Mouse (Mus musculus) erythroblast, embryonic 14.5 days (primary cell): ENCODE measurements around the gene Lpcat1.

Experiments used
- GATA1 ChIP-seq: IDR thresholded peaks from 2 replicates; pipeline ENCODE4 v1.6.1; 2012; ENCODE audit warnings: low read length, inconsistent platforms, mixed read lengths
- TAL1 ChIP-seq: IDR thresholded peaks from 3 replicates; pipeline ENCODE4 v1.6.1; 2012; ENCODE audit warnings: low read length, inconsistent platforms, mixed read lengths

- no peak for TF ChIP-seq GATA1
- no peak for TF ChIP-seq TAL1
Measured at GRCm38 (mm10) chr13:73425839-73426490, 41.0 kb upstream of the Lpcat1 start.
